ENCODE assay signal across 11 mouse cellular contexts in genomic region chr15:27506127-27506886, GRCm38 (mm10). TPM values are rescaled to one million over a fixed set of nuclear protein-coding genes. Genes with fewer than 3 reads are reported as not detected.
A peak's percentile ranks its signal among the peaks of the same experiment; 100 is the strongest.
DNase-seq lines count a peak whose midpoint lies in the region; ATAC-seq and TF ChIP-seq lines count a peak whose summit lies in the region.
"Had no signal": no experiment of that assay in that cellular context is flagged by ENCODE, and none has a peak within 500 bp of the region (broad histone marks: within the 10 kb centered on the region; RNA-seq: fewer than 3 reads in every experiment).

No protein-coding gene starts in this region.

- no peak for TF ChIP-seq EP300 in heart, postnatal 0 days (IDR thresholded peaks at IDR 0.05; ENCODE audit: low read depth)

- no peak for TF ChIP-seq CTCF in Patski (IDR thresholded peaks at IDR 0.05)
- no peak for TF ChIP-seq CTCF in heart, postnatal 0 days (IDR thresholded peaks at IDR 0.05; ENCODE audit: low read depth)

- DNase-seq in kidney, adult 18-20 months = no peak
- DNase-seq in Patski (ENCODE audit: low read depth, low spot score) = peak; percentile 22
- peak; percentile 55 for DNase-seq in heart, postnatal 0 days (ENCODE audit: low spot score)
- DNase-seq in thymus, postnatal 25 days = no peak
- no peak for DNase-seq in cerebellum, adult 9-11 months
- DNase-seq: gastrocnemius, postnatal 36 days; right cerebral cortex, adult 18-20 months had no signal

- no peak overlapping the region for H3K9ac ChIP-seq in kidney, embryonic 15.5 days
- no peak overlapping the region for H3K9ac ChIP-seq in heart, postnatal 0 days (replicated peaks; ENCODE audit: low read depth, low read length)
- H3K9ac ChIP-seq: limb, embryonic 13.5 days had no signal

- 57% methylated on average over 5 of the region's 5 CpGs for WGBS in kidney, embryonic 15.5 days
- 27% methylated on average over 5 of the region's 5 CpGs for WGBS in heart, postnatal 0 days

- H3K36me3 ChIP-seq in kidney, embryonic 15.5 days = no peaks in the 10 kb centered on the region
- H3K36me3 ChIP-seq in heart, postnatal 0 days (replicated peaks; ENCODE audit: control insufficient read depth, insufficient read depth, low read length) = no peaks in the 10 kb centered on the region
- no peaks in the 10 kb centered on the region for H3K36me3 ChIP-seq in myocyte (ENCODE audit: control insufficient read depth, insufficient read depth)
- H3K36me3 ChIP-seq: limb, embryonic 13.5 days had no signal

- ATAC-seq in kidney, embryonic 15.5 days (replicated peaks; ENCODE audit: low FRiP score) = peak; percentile 66; the same call in 1 of the 2 replicates
- ATAC-seq in Patski = peak; percentile 91
- ATAC-seq in heart, postnatal 0 days (ENCODE audit: insufficient read depth, low read depth) = peak; percentile 28; the same call in 1 of the 2 replicates

- no peak overlapping the region for H3ac ChIP-seq in myocyte (ENCODE audit: control insufficient read depth, insufficient read length)

- in situ Hi-C loops in Patski (cut with MboI; ENCODE audit: low pct_unique_long_range_greater_than_20kb) = no loop called here

- peaks cover 99% of the 10 kb centered on the region for H3K79me2 ChIP-seq in myocyte (ENCODE audit: control insufficient read depth, insufficient read depth)

- CTCF ChIA-PET in Patski (lab: Charles Lee) = interaction anchor here (0.9 to 1.0 kb wide), 2 partner anchors 10 to 49 kb away, joined by 3 read pairs; no protein-coding TSS in a partner anchor

- no peak for TF ChIP-seq POLR2A in myocyte (IDR thresholded peaks at IDR 0.05; ENCODE audit: insufficient read length, low read depth)

- H3K4me2 ChIP-seq in kidney, embryonic 15.5 days = no peak overlapping the region
- H3K4me2 ChIP-seq in heart, postnatal 0 days (ENCODE audit: low read depth, low read length) = no peak overlapping the region
- peak overlapping the region; percentile 38 for H3K4me2 ChIP-seq in myocyte (ENCODE audit: low read depth)
- H3K4me2 ChIP-seq: limb, embryonic 13.5 days had no signal

- no peaks in the 10 kb centered on the region for H3K27me3 ChIP-seq in kidney, embryonic 15.5 days
- H3K27me3 ChIP-seq in Patski (no peaks in the 10 kb centered on the region), myocyte (ENCODE audit: control insufficient read depth, insufficient read depth, insufficient read length) (no peaks in the 10 kb centered on the region)
- H3K27me3 ChIP-seq in heart, postnatal 0 days (ENCODE audit: control insufficient read depth, insufficient read depth, low read length) = no peaks in the 10 kb centered on the region
- H3K27me3 ChIP-seq: limb, embryonic 13.5 days had no signal

- H3K4me1 ChIP-seq in kidney, embryonic 15.5 days = peaks cover 18% of the 10 kb centered on the region
- peaks cover 75% of the 10 kb centered on the region for H3K4me1 ChIP-seq in heart, postnatal 0 days (ENCODE audit: control insufficient read depth, insufficient read depth)

- no peak overlapping the region for H3K4me3 ChIP-seq in kidney, embryonic 15.5 days (replicated peaks)
- no peak overlapping the region for H3K4me3 ChIP-seq in heart, postnatal 0 days (ENCODE audit: low read depth, low read length)
- no peak overlapping the region for H3K4me3 ChIP-seq in myocyte
- H3K4me3 ChIP-seq: erythroblast, embryonic 14.5 days; limb, embryonic 13.5 days had no signal

- POLR2A ChIA-PET in Patski (lab: Charles Lee) = interaction anchor here (0.6 kb wide), 1 partner anchor 149 kb away, joined by 3 read pairs; no protein-coding TSS in a partner anchor

- no peaks in the 10 kb centered on the region for H3K9me3 ChIP-seq in kidney, embryonic 15.5 days (replicated peaks)
- H3K9me3 ChIP-seq in heart, postnatal 0 days (replicated peaks; ENCODE audit: control insufficient read depth, low read length) = no peaks in the 10 kb centered on the region
- H3K9me3 ChIP-seq: limb, embryonic 13.5 days had no signal

- H3K27ac ChIP-seq in kidney, embryonic 15.5 days = no peak overlapping the region; the same call in 1 of the 2 replicates
- peak overlapping the region; percentile 82 for H3K27ac ChIP-seq in heart, postnatal 0 days (ENCODE audit: low read depth)
- H3K27ac ChIP-seq: limb, embryonic 13.5 days had no signal

TF ChIP-seq in myocyte, 11 proteins besides CTCF, POLR2A, EP300 and RAD21:
- TF ChIP-seq MYOD1 (IDR thresholded peaks at IDR 0.05; ENCODE audit: control insufficient read depth in 1 of 3, insufficient read length in 2 of 3, low read depth in 2 of 3) (peak in 1 of 3 experiments; percentile 2), SRF (IDR thresholded peaks at IDR 0.05; ENCODE audit: control insufficient read depth, insufficient read length, low read depth) (no peak)

RNA-seq across cellular contexts. Expression of gene Ank, which starts 39.8 kb away (rescaled TPM):
- polyA plus RNA-seq in kidney, embryonic 15.5 days (2015; fragmentation: Nextera tagmentation; extraction: Ambion mirVana) = 8.8 and 10.5 TPM in 2 replicates
- 85.8 TPM for polyA plus RNA-seq in Patski (2021)
- 30.6 and 33.7 TPM in 2 replicates for total RNA-seq in heart, postnatal 0 days (2014; rRNA removed; ENCODE audit: low replicate concordance)
- 18.8 and 21.2 TPM in 2 replicates for polyA plus RNA-seq in heart, postnatal 0 days (2015; fragmentation: Nextera tagmentation; extraction: Ambion mirVana)
- polyA plus RNA-seq in myocyte (2012; fragmentation: generic; extraction: Trizol) = 103 TPM

Comparison
In these comparisons a context has a peak if more than half of its experiments do, and no peak if none do; other contexts are left out.
1. ATAC-seq: peak in every context shown above with its lines; median percentile 91 in Patski; 66 in kidney, embryonic 15.5 days; 28 in heart, postnatal 0 days.
2. DNase-seq: peak in Patski (single experiment) and heart, postnatal 0 days (single experiment); none in kidney, adult 18-20 months (single experiment), thymus, postnatal 25 days (single experiment) and cerebellum, adult 9-11 months (single experiment).